16 mouse cellular contexts compared by ENCODE assay signal in the genomic region with DNA sequence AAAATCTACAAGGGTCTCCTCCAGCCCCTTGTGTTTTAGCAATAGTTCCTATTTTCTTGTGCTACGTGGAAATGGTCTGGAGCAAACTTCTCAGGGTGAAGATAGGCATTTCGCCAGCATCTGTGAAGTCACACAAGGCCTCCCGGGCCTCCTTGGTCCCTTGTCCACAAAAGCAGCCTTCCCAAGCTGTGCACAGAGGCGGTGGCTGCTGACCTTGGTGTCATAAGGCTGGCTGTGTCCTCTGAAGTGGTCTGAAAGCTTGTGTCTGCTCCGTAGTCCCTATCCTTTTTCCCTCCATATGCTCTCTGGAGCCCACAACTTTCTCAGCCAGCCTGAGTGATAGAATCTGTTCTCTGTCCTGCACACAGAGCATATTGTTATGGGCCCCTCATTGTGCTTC.
DNase-seq lines count a peak whose midpoint lies in the region; TF ChIP-seq lines count a peak whose summit lies in the region.
"Had no signal": no experiment of that assay in that cellular context is flagged by ENCODE, and none has a peak within 500 bp of the region (broad histone marks: within the 10 kb centered on the region; RNA-seq: fewer than 3 reads in every experiment).

No protein-coding gene starts in this region.

- 75% methylated on average over 5 of the region's 5 CpGs for WGBS in heart, embryonic 10.5 days

- no peak for TF ChIP-seq POLR2A in embryonic fibroblast, embryonic 13.5 days (IDR thresholded peaks at IDR 0.05; ENCODE audit: low read depth, low read length)

- no peaks in the 10 kb centered on the region for H3K9me3 ChIP-seq in heart, embryonic 10.5 days
- H3K9me3 ChIP-seq: embryonic facial prominence, embryonic 13.5 days; heart, embryonic 15.5 days had no signal

- peak; percentile 92 for DNase-seq in heart, adult 11 months
- DNase-seq in heart, embryonic 10.5 days (ENCODE audit: low spot score), result no peak
- peak; percentile 39 for DNase-seq in kidney, postnatal 10 days
- no peak for DNase-seq in kidney, adult 18-20 months
- DNase-seq in adrenal gland, postnatal 10 days, result peak; percentile 20
- no peak for DNase-seq in spleen, postnatal 4 days (ENCODE audit: low spot score in 2 of 2)
- DNase-seq: cerebellum, adult 2 months; gastrocnemius, postnatal 10 days; lung, adult 2 months; midbrain, embryonic 14.5 days; right cerebral cortex, postnatal 4 days had no signal

- H3K27me3 ChIP-seq in heart, embryonic 10.5 days (ENCODE audit: insufficient read depth, poor library complexity, severe bottlenecking), result no peaks in the 10 kb centered on the region
- H3K27me3 ChIP-seq: embryonic facial prominence, embryonic 13.5 days; heart, embryonic 15.5 days; Patski had no signal

- H3K36me3 ChIP-seq in heart, embryonic 10.5 days, result no peaks in the 10 kb centered on the region
- H3K36me3 ChIP-seq: embryonic facial prominence, embryonic 13.5 days; heart, embryonic 15.5 days had no signal

- peaks cover 19% of the 10 kb centered on the region for H3K4me1 ChIP-seq in heart, embryonic 10.5 days
- peaks cover 9% of the 10 kb centered on the region; the same call in 1 of the 2 replicates for H3K4me1 ChIP-seq in embryonic fibroblast, embryonic 13.5 days (ENCODE audit: control insufficient read depth, insufficient read depth, low read length)

- H3K27ac ChIP-seq in heart, embryonic 10.5 days, result no peak overlapping the region
- peak overlapping the region; percentile 2; the same call in 1 of the 2 replicates for H3K27ac ChIP-seq in embryonic fibroblast, embryonic 13.5 days (ENCODE audit: insufficient read depth, low read length)
- H3K27ac ChIP-seq: embryonic facial prominence, embryonic 13.5 days; heart, embryonic 15.5 days; hindbrain, embryonic 14.5 days had no signal

- H3K4me3 ChIP-seq in heart, embryonic 10.5 days, result no peak overlapping the region
- no peak overlapping the region for H3K4me3 ChIP-seq in embryonic fibroblast, embryonic 13.5 days (ENCODE audit: insufficient read depth, low read length)
- H3K4me3 ChIP-seq: embryonic facial prominence, embryonic 13.5 days; heart, embryonic 15.5 days had no signal

- no peak for TF ChIP-seq CTCF in embryonic fibroblast, embryonic 13.5 days (IDR thresholded peaks at IDR 0.05; ENCODE audit: borderline replicate concordance, insufficient read depth, low read length)

Comparison
In these comparisons a context has a peak if more than half of its experiments do, and no peak if none do; other contexts are left out.
1. DNase-seq: peak in heart, adult 11 months (single experiment), kidney, postnatal 10 days (single experiment) and adrenal gland, postnatal 10 days (single experiment); none in heart, embryonic 10.5 days (single experiment), kidney, adult 18-20 months (single experiment) and spleen, postnatal 4 days (0 of 2).